Mouse (Mus musculus) heart, adult 2 months (tissue): ENCODE measurements around the gene Pagr1a.

Experiments used
- CTCF ChIP-seq: fragments of 200-600 bp; IDR thresholded peaks from 2 replicates; pipeline ENCODE4 v1.8.1; 2022; ENCODE audit warnings: antibody characterized with exemption, mild to moderate bottlenecking, moderate library complexity
- EP300 ChIP-seq: fragments of 200-500 bp; IDR thresholded peaks from 2 replicates; pipeline ENCODE4 v1.6.1; 2011; ENCODE audit warnings: low read depth, low read length, control low read depth; ENCODE audit not compliant: insufficient read depth

- TF ChIP-seq CTCF (no peak), EP300 (no peak)
Observed at GRCm38 (mm10) chr7:126982054-126982453, 35.1 kb downstream of the Pagr1a start.
